Mouse (Mus musculus) G1E-ER4 (cell line): Measurements from ENCODE around the gene Nlgn1. TPM values are rescaled to one million over a fixed set of nuclear protein-coding genes. Genes with fewer than 3 reads are reported as not detected.

Source experiments
- GATA1 ChIP-seq: IDR thresholded peaks from one replicate; pipeline ENCODE4 v1.8.0; 2012; ENCODE audit warnings: low read length, inconsistent platforms
- polyA plus RNA-seq: library from polyadenylated mRNA; stranded (reverse); fragments of >175 nt; gene quantifications from 2 replicates; pipeline ENCODE4 v1.2.3, GENCODE M21; 2012

The Nlgn1 gene
- polyA plus RNA-seq, 1 experiment = not detected

DNA sequence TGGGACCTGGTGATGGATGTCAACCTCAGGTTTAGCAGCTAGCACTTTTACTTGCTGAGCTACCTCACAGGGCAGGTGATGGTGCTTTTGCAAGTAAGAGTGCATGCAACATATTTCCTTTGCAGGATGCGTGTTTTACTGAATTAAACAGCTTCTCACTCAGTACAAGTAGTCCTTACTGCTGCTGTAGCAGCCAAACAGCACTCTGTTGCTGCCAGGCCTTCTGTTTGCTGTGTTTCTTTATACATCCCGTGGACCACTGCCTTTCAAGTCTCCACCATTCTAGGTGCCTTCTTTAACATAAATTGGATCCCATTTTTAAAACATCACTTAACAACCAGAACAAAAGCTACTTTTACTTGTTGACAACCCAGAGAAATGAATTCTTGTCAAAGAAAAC lies 502.0 kb downstream of the Nlgn1 start:
- no peak for TF ChIP-seq GATA1

DNA sequence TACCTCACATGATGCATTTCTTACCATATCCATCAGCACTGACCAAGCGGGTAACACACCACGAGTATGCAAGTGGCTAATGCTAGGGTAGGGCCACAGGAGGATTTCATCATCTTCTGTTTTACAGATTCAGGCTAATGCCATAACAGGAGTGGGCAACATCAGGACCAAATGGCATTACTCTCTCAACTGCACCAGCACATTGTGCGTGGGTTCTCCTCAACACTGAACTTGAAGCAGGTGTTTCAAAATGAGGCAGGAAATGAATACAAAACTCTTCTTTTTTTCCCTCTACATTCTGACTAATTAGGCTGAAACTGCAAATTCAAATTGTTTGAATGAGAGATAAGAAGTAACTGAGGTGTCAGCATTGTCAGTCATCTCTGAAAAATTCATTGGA lies 518.9 kb downstream of the Nlgn1 start:
- no peak for TF ChIP-seq GATA1

DNA sequence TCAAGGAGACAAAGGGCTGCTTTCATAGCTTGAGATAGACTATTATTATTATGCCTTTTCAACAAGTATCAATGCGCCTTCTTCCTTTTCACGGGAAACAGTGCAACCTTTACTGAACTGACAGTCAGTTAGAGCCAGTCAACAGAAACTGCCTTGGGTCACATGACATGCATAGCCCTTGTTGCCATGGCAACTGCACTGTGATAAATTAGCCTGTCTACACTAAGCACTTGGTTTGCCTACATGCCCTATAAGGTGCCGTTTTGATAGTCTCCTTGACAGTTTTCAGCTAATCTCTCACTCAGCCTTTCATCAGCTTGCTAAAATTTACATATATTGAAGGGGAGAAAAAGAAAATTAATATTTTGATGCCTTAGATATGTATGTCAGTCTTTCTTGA lies 524.7 kb downstream of the Nlgn1 start:
- TF ChIP-seq GATA1 = no peak

DNA sequence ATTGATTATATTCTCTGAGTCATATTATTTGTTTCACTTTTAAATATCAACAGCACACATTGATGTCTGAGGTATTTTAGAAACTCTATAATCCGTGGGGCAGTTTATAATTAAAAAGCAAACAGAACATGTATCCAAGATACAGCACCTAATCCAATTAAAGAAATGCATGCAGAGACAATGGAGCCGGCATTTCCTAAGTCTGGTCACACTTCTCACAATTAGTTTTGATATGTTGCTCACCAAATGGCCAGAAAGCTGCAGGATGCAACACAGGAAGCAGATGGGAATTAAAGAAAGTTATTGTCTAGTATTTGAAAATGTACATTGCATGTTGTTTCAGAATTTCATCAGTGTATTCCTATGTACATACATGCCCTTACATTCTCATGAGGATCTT lies 550.6 kb downstream of the Nlgn1 start:
- no peak for TF ChIP-seq GATA1

DNA sequence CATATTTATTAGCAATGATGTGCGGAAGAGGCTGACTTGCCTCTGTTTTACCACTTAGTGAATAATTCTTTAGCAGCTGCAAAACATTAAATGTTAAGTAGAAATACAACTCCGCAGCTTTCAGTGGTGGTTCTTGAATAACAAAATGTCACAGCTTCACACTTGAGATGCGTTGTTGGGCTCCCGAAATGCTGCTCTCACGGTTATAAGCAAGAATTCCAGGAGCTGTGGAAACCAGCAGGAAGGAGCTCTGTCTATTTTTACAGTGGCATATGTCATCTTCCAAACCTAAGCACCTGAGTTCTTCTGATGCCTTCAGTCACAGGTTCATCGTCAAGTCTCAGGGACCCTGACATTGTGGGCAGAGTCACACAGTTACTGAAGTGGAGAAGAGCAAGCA lies 556.8 kb downstream of the Nlgn1 start:
- TF ChIP-seq GATA1 = no peak

DNA sequence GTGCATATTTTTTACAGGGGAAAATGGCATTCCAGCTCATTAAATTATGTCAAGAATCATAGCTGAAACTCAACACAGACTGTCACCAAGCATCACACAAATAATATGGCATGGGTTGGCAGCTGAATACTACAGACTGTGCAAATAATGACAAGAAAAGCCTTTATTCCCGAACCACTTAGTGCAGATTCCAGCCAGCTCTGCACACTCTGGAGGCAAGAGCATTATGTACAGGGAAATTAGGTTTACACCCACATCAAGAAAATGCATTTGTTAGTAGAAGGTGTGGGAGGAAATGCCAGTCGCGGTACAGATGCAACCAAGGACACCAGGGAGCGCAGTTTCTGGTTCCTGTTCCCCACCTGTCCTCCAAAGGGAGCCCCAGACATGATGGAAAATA lies 558.4 kb downstream of the Nlgn1 start:
- TF ChIP-seq GATA1 = no peak

DNA sequence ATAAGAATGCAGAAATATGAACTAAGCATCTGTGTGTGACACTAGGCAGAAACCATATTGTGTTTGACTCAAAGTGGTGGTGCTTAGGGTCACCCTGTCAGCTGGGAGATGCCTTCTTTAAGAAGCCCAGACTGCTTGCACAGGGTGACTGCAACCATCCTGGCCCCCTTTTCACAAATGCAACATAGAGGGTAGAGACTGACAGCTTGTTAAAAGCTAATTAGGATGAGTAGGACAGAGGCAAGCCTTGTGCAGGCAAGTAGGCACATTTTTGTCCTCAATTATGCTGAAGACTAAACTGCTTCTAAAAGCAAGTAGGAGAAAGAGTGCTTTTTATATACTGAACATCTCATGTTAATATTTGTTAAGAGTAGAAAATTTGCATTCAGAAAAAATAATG lies 558.8 kb downstream of the Nlgn1 start:
- TF ChIP-seq GATA1 = no peak

DNA sequence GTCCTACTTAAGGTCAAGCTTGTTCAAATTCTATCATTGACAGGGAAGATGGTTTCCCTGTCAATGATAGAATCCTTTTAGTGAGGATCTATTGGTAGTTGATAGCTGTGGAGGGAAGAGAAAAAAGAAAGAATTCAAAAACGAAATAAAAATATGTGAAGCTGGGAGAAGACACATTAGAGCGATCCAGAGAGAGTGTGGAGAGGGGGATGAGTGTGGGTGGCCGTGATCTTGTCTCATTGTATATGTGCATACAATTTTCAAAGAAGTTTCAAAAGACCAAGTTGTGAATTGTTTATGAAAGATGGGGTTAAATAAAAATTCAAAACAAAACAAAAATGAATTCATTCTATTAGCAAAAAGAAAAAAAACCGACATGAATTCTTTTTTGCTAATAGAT lies 568.6 kb downstream of the Nlgn1 start:
- TF ChIP-seq GATA1 = no peak

DNA sequence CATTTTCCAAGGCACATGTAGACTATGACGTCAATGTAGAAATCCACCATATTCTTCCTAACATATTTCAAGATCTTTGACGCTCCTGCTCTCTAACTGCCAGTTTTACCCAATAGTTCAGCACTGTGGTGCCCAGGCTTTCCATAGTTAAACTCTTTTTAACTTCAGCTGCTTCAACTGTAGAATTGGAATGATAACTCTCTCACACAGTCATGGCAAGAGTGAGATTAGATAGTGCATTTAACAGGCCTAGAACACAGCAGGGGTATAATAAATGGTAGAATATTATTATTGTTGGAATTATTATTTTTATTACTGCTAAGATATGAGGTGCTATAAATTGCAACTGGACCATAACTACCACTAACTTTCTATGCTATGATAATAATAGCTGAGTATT lies 574.4 kb downstream of the Nlgn1 start:
- no peak for TF ChIP-seq GATA1

DNA sequence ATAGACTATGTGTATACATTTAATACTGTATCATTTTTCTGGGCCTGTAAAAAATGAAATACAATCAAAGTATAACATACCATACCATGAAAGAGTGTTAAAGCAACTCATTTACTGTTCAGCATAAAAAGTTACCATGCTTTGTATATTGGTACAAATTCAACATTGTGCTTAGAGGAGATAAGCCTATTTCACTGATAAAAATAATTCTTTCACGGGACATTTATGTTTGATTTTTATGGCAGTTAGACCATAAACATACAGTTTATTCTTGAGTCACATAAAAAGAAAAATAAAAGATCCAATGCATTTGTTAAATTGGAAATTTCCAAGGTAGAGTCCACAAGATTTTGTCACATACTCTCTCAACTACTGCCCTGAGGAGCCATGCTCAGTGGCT lies 608.1 kb downstream of the Nlgn1 start:
- TF ChIP-seq GATA1 = no peak

DNA sequence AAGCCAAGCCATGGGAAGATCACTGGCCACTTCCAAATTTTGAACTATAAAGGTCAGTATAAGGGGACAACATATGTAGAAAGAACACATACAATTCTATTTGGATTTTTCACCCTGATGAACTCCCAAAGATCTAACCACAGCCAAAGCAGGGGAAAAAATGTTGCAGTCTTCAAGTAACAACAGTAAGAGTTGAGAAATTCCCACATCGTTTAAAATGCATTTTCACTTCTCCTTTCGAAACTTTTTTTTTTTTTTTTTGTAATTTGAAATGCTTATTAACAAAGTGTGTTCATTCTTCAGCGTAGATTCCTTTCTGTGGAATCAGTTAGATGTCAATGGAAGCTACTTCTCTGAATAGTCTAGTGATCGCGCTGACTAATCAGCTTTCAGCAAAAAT lies 610.8 kb downstream of the Nlgn1 start:
- no peak for TF ChIP-seq GATA1

DNA sequence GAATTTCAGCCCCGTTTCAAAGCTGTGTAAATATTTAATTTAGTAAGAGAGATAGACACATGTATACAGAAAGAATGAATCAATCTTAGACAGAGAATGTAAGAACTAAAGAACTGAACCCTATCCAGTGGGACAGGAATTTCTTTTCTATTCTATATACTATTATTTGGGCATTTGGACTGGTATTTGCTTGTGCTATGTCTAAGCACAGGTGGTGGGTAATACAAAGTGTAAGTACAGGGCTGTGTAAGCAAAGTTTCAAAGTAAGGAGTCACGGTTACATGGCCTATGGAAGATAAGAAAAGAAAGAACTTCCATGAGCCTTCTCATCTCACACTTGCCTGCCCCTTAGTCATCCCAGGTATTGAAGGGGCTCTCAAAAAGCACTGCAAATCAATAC lies 624.9 kb downstream of the Nlgn1 start:
- TF ChIP-seq GATA1 = no peak

DNA sequence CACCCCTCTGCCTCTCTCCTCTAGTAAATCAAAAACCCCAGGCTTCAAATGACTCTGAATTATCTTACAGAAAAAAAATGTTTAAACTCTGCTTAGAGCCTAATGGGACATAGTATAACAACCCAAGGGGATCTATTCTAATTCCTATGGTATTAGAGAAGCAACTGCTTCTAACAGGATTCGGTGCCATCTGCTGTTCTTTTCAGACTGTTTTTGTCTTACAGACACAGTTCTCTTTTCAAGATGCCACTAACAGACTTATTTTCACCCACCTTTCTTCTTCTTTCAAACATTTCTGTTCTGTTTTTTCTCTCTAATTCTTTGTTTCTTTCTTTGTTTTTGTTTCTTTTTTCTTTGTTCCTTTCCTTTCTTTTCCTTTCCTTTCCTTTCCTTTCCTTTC lies 635.0 kb downstream of the Nlgn1 start:
- TF ChIP-seq GATA1 = no peak

DNA sequence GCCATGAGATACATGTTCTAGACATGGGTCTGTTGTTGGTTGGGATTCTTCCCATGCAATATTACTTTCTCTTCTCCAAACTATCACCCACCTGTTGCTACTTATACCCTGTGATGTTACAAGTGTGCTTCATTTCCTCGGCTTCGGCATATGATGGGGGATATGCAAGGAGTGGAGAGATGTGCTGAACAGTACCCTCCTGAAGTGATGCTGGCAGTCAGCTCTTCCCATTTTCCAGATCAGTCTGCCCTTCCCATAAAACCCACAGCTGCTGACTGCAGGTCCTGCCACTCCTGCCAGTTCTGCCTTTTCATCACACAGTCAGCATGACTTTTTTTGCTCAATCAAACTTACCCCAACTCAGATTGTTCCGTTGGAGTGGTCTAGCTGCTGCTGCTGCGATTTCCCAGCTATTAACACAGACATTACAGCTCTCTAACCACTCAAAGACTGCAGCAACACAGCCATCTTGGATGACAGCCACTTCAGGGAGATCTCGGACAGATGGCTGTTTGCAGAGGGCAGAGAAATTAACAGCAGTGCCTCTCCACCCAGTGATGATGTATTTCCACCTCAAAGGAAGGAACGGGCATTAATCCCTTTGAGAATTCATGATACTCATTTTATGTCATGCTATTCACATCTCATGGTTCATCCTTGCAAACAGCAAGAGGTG lies 643.3 kb downstream of the Nlgn1 start:
- no peak for TF ChIP-seq GATA1

DNA sequence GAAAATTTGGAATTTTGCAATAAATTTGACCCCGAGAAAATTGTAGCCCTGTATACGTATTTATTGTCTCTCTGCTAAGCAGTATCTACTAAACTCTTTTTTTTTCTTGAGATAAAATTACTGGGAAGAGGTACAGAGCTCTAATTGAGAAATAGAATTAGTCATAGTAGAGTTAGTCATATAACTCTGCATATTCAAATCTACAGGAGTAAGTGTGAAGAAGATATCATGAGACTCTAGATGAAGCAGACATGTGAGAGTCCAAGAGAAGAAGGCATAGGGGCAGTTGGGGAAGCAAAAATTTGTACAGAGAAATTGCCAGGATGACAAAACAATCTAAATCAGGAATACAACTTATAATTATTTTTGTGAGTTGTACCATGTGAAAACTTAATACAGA lies 648.6 kb downstream of the Nlgn1 start:
- TF ChIP-seq GATA1 = no peak

DNA sequence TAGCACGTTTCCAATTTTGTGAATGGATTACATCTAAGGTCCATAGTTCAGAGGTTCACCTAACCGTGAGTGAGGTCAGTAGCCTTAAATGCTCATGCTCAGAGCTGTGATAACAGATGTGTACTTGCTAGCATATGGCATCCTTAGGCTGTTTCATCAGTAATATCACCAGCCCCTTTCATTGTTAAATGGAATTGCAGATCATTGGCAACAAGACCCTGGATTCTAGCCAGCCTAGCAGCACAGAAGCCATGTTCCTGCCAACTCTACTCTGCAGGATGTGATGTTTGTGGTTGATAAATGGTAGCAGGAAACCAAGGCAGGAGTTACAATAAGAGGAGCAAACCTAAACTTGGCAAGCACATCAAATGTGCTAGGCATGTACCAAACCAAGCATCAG lies 652.9 kb downstream of the Nlgn1 start:
- no peak for TF ChIP-seq GATA1

DNA sequence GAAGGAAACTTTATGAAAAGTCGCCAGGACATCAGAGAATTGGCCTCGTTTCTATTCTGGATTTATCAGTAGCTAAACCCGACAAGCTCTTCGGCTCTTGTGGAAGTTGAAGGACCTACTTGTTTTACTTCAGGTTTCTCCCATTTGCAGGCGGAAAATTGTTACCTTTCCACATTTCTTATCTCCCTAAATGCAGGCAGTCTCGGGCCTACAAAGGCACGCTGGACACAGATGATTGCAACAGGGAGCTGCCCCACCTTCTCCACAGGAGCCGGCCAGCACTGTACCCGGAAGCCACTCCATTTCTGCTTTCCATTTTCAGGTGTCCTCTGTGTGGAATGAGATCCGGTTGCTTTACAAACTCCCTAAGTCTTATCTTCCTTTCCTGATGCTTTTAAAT lies 656.4 kb downstream of the Nlgn1 start:
- no peak for TF ChIP-seq GATA1

DNA sequence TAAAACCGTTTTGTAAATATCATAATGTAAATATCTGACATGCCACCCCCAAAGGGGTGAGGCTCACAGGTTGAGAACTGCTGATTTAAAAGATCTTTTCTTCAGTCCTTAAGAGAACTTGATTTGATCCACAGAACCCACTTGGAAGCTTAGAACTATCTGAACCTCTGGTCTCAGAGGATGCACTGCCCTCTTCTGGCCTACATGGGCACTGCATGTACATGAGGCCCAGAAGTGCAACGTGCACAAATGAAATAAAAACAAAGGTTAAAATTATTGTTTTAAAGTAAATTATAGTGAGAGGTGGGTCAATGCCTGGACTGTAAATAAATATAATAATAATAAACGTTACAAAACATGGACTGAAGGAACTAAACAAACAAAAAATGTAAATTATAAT lies 657.2 kb downstream of the Nlgn1 start:
- TF ChIP-seq GATA1 = no peak

DNA sequence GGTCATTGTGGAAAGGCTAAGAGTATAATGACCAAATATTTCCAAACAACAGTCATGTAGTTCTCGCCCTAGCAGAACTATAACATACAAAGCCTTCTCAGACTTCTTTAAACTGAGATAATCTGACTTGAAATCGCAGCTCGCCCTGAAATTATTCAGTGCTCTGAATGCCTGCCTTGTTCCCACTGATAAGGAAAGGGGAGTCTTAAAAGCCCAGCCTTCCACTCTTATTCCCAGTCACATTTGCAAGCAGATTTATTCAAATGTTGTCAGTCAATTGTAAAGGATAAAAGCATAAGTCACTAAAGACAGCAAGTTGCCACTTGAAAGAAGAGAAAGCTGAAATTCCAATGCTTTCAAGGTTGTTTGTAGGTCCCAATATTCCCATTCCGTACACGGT lies 658.9 kb downstream of the Nlgn1 start:
- no peak for TF ChIP-seq GATA1
